Mouse (Mus musculus): ENCODE measurements around the gene Sp100. TPM values are rescaled to one million over a fixed set of nuclear protein-coding genes. Genes with fewer than 3 reads are reported as not detected.

Sp100 gene
- polyA plus RNA-seq, 1 experiment: not detected

- Histone ChIP-seq H3K4me3 (ENCODE audit: insufficient read depth, poor library complexity, severe bottlenecking) (no peak overlapping the region), H3K79me3 (ENCODE audit: low read depth) (no peaks in the 10 kb centered on the region)
Observed at GRCm38 (mm10) chr1:85690544-85690943, 40.8 kb downstream of the Sp100 start.

GRCm38 (mm10) chr1:85692281-85692680 lies 42.5 kb downstream of the Sp100 start:
- no peaks in the 10 kb centered on the region for H3K79me3 ChIP-seq (ENCODE audit: low read depth)
- TF ChIP-seq MYOG (IDR thresholded peaks at IDR 0.05; ENCODE audit: control insufficient read depth, extremely low read depth, insufficient read length) (no peak), CEBPB (IDR thresholded peaks at IDR 0.05; ENCODE audit: low read depth) (no peak), USF1 (IDR thresholded peaks at IDR 0.05; ENCODE audit: low read depth) (no peak), FOSL1 (IDR thresholded peaks at IDR 0.05; ENCODE audit: insufficient read depth, low read length, poor library complexity, severe bottlenecking) (no peak), CTCF (IDR thresholded peaks at IDR 0.05; ENCODE audit: control insufficient read depth, insufficient read depth, insufficient read length) (no peak), MYOD1 (IDR thresholded peaks at IDR 0.05; ENCODE audit: control insufficient read depth, insufficient read length, low read depth) (no peak), MAX (IDR thresholded peaks at IDR 0.05) (no peak)
- no peak overlapping the region for H3K4me3 ChIP-seq (ENCODE audit: insufficient read depth, poor library complexity, severe bottlenecking)
- no peaks in the 10 kb centered on the region for H3K79me2 ChIP-seq (ENCODE audit: control insufficient read depth, insufficient read depth)
- H3ac ChIP-seq (ENCODE audit: control insufficient read depth, insufficient read length, low read depth): no peak overlapping the region
- H3K27me3 ChIP-seq (ENCODE audit: control insufficient read depth, insufficient read depth, insufficient read length): no peaks in the 10 kb centered on the region
- no peaks in the 10 kb centered on the region for H3K36me3 ChIP-seq (ENCODE audit: control insufficient read depth, insufficient read depth)

More at GRCm38 (mm10) chr1:85690544-85690943, 40.8 kb downstream of the Sp100 start:
- Histone ChIP-seq H3K79me2 (ENCODE audit: control insufficient read depth, insufficient read depth) (no peaks in the 10 kb centered on the region), H3ac (ENCODE audit: control insufficient read depth, insufficient read length, low read depth) (no peak overlapping the region), H3K27me3 (ENCODE audit: control insufficient read depth, insufficient read depth, insufficient read length) (no peaks in the 10 kb centered on the region), H3K36me3 (ENCODE audit: control insufficient read depth, insufficient read depth) (no peaks in the 10 kb centered on the region)
- TF ChIP-seq MYOD1 (IDR thresholded peaks at IDR 0.05; ENCODE audit: control insufficient read depth, insufficient read length, low read depth): no peak
- TF ChIP-seq MAX (IDR thresholded peaks at IDR 0.05): no peak
- TF ChIP-seq USF1 (IDR thresholded peaks at IDR 0.05; ENCODE audit: low read depth): no peak
- TF ChIP-seq MYOG (IDR thresholded peaks at IDR 0.05; ENCODE audit: control insufficient read depth, extremely low read depth, insufficient read length): no peak
- no peak for TF ChIP-seq CEBPB (IDR thresholded peaks at IDR 0.05; ENCODE audit: low read depth)
- no peak for TF ChIP-seq CTCF (IDR thresholded peaks at IDR 0.05; ENCODE audit: control insufficient read depth, insufficient read depth, insufficient read length)
- TF ChIP-seq FOSL1 (IDR thresholded peaks at IDR 0.05; ENCODE audit: insufficient read depth, low read length, poor library complexity, severe bottlenecking): no peak

GRCm38 (mm10) chr1:85693280-85693679 lies 43.5 kb downstream of the Sp100 start:
- Histone ChIP-seq H3K36me3 (ENCODE audit: control insufficient read depth, insufficient read depth) (no peaks in the 10 kb centered on the region), H3K4me3 (ENCODE audit: insufficient read depth, poor library complexity, severe bottlenecking) (no peak overlapping the region)

GRCm38 (mm10) chr1:85695646-85696045 lies 45.9 kb downstream of the Sp100 start:
- H3K36me3 ChIP-seq (ENCODE audit: control insufficient read depth, insufficient read depth): no peaks in the 10 kb centered on the region
- no peaks in the 10 kb centered on the region for H3K27me3 ChIP-seq (ENCODE audit: control insufficient read depth, insufficient read depth, insufficient read length)
- no peaks in the 10 kb centered on the region for H3K79me2 ChIP-seq (ENCODE audit: control insufficient read depth, insufficient read depth)
- H3K4me3 ChIP-seq (ENCODE audit: insufficient read depth, poor library complexity, severe bottlenecking): no peak overlapping the region
- no peak overlapping the region for H3ac ChIP-seq (ENCODE audit: control insufficient read depth, insufficient read length, low read depth)
- no peaks in the 10 kb centered on the region for H3K79me3 ChIP-seq (ENCODE audit: low read depth)
- TF ChIP-seq CTCF (IDR thresholded peaks at IDR 0.05; ENCODE audit: control insufficient read depth, insufficient read depth, insufficient read length) (no peak), MYOD1 (IDR thresholded peaks at IDR 0.05; ENCODE audit: control insufficient read depth, insufficient read length, low read depth) (no peak), CEBPB (IDR thresholded peaks at IDR 0.05; ENCODE audit: low read depth) (no peak), USF1 (IDR thresholded peaks at IDR 0.05; ENCODE audit: low read depth) (no peak), MYOG (IDR thresholded peaks at IDR 0.05; ENCODE audit: control insufficient read depth, extremely low read depth, insufficient read length) (no peak), MAX (IDR thresholded peaks at IDR 0.05) (no peak), FOSL1 (IDR thresholded peaks at IDR 0.05; ENCODE audit: insufficient read depth, low read length, poor library complexity, severe bottlenecking) (no peak)

More at GRCm38 (mm10) chr1:85693280-85693679, 43.5 kb downstream of the Sp100 start:
- H3K79me2 ChIP-seq (ENCODE audit: control insufficient read depth, insufficient read depth): no peaks in the 10 kb centered on the region
- H3K79me3 ChIP-seq (ENCODE audit: low read depth): no peaks in the 10 kb centered on the region
- no peaks in the 10 kb centered on the region for H3K27me3 ChIP-seq (ENCODE audit: control insufficient read depth, insufficient read depth, insufficient read length)
- no peak for TF ChIP-seq MYOG (IDR thresholded peaks at IDR 0.05; ENCODE audit: control insufficient read depth, extremely low read depth, insufficient read length)
- no peak for TF ChIP-seq CTCF (IDR thresholded peaks at IDR 0.05; ENCODE audit: control insufficient read depth, insufficient read depth, insufficient read length)
- TF ChIP-seq MYOD1 (IDR thresholded peaks at IDR 0.05; ENCODE audit: control insufficient read depth, insufficient read length, low read depth): no peak
- TF ChIP-seq CEBPB (IDR thresholded peaks at IDR 0.05; ENCODE audit: low read depth): no peak
- TF ChIP-seq MAX (IDR thresholded peaks at IDR 0.05): no peak
- TF ChIP-seq FOSL1 (IDR thresholded peaks at IDR 0.05; ENCODE audit: insufficient read depth, low read length, poor library complexity, severe bottlenecking): no peak
- no peak for TF ChIP-seq USF1 (IDR thresholded peaks at IDR 0.05; ENCODE audit: low read depth)
- H3ac ChIP-seq (ENCODE audit: control insufficient read depth, insufficient read length, low read depth): no peak overlapping the region

GRCm38 (mm10) chr1:85697721-85698493 lies 48.1 kb downstream of the Sp100 start:
- Histone ChIP-seq H3K27me3 (ENCODE audit: control insufficient read depth, insufficient read depth, insufficient read length) (no peaks in the 10 kb centered on the region), H3ac (ENCODE audit: control insufficient read depth, insufficient read length, low read depth) (no peak overlapping the region), H3K79me2 (ENCODE audit: control insufficient read depth, insufficient read depth) (no peaks in the 10 kb centered on the region), H3K4me3 (ENCODE audit: insufficient read depth, poor library complexity, severe bottlenecking) (no peak overlapping the region), H3K36me3 (ENCODE audit: control insufficient read depth, insufficient read depth) (no peaks in the 10 kb centered on the region), H3K79me3 (ENCODE audit: low read depth) (no peaks in the 10 kb centered on the region)
- no peak for TF ChIP-seq MAX (IDR thresholded peaks at IDR 0.05)
- no peak for TF ChIP-seq MYOD1 (IDR thresholded peaks at IDR 0.05; ENCODE audit: control insufficient read depth, insufficient read length, low read depth)
- TF ChIP-seq CEBPB (IDR thresholded peaks at IDR 0.05; ENCODE audit: low read depth): no peak
- no peak for TF ChIP-seq USF1 (IDR thresholded peaks at IDR 0.05; ENCODE audit: low read depth)
- no peak for TF ChIP-seq CTCF (IDR thresholded peaks at IDR 0.05; ENCODE audit: control insufficient read depth, insufficient read depth, insufficient read length)
- no peak for TF ChIP-seq MYOG (IDR thresholded peaks at IDR 0.05; ENCODE audit: control insufficient read depth, extremely low read depth, insufficient read length)
- TF ChIP-seq FOSL1 (IDR thresholded peaks at IDR 0.05; ENCODE audit: insufficient read depth, low read length, poor library complexity, severe bottlenecking): no peak

Measured in C2C12 (cell line).